Mouse (Mus musculus): ENCODE measurements around the gene Mlip. TPM values are rescaled to one million over a fixed set of nuclear protein-coding genes. Genes with fewer than 3 reads are reported as not detected.

Mlip gene
- polyA plus RNA-seq, 1 experiment from 2014 or later, result 0.50 TPM

- Histone ChIP-seq H3K9me3 (replicated peaks) (no peaks in the 10 kb centered on the region), H3K36me3 (replicated peaks) (no peaks in the 10 kb centered on the region), H3K4me1 (replicated peaks) (no peaks in the 10 kb centered on the region), H3K27ac (replicated peaks) (no peak overlapping the region), H3K9ac (no peak overlapping the region), H3K4me2 (no peak overlapping the region), H3K4me3 (replicated peaks) (no peak overlapping the region), H3K27me3 (no peaks in the 10 kb centered on the region)
- 39% methylated on average over 7 of the region's 7 CpGs for WGBS (ENCODE audit: insufficient replicate concordance)
- no peak for ATAC-seq (ENCODE audit: insufficient read depth)
These were observed 5.1 kb downstream of the Mlip start for GRCm38 (mm10) chr9:77347704-77348103.

- Histone ChIP-seq H3K4me2 (no peak overlapping the region), H3K4me3 (replicated peaks) (no peak overlapping the region)
- WGBS (ENCODE audit: insufficient replicate concordance), result 64% methylated on average over 7 of the region's 7 CpGs
These were observed 8.5 kb downstream of the Mlip start for GRCm38 (mm10) chr9:77344318-77344717.

GRCm38 (mm10) chr9:77340159-77340862 lies 12.5 kb downstream of the Mlip start:
- H3K27ac ChIP-seq (replicated peaks), result no peak overlapping the region
- 53% methylated on average over 18 of the region's 18 CpGs for WGBS (ENCODE audit: insufficient replicate concordance)
- H3K4me2 ChIP-seq, result no peak overlapping the region
- no peak overlapping the region for H3K9ac ChIP-seq
- no peak for ATAC-seq (ENCODE audit: insufficient read depth)
- no peaks in the 10 kb centered on the region for H3K36me3 ChIP-seq (replicated peaks)
- H3K9me3 ChIP-seq (replicated peaks), result no peaks in the 10 kb centered on the region
- H3K27me3 ChIP-seq, result no peaks in the 10 kb centered on the region
- H3K4me3 ChIP-seq (replicated peaks), result no peak overlapping the region
- no peaks in the 10 kb centered on the region for H3K4me1 ChIP-seq (replicated peaks)

More at GRCm38 (mm10) chr9:77344318-77344717, 8.5 kb downstream of the Mlip start:
- Histone ChIP-seq H3K9me3 (replicated peaks) (no peaks in the 10 kb centered on the region), H3K27ac (replicated peaks) (no peak overlapping the region), H3K27me3 (no peaks in the 10 kb centered on the region), H3K4me1 (replicated peaks) (no peaks in the 10 kb centered on the region), H3K9ac (no peak overlapping the region), H3K36me3 (replicated peaks) (no peaks in the 10 kb centered on the region)
- no peak for ATAC-seq (ENCODE audit: insufficient read depth)

- Histone ChIP-seq H3K27ac (replicated peaks) (no peak overlapping the region), H3K36me3 (replicated peaks) (no peaks in the 10 kb centered on the region), H3K27me3 (no peaks in the 10 kb centered on the region), H3K4me1 (replicated peaks) (no peaks in the 10 kb centered on the region), H3K9ac (no peak overlapping the region), H3K4me2 (no peak overlapping the region), H3K4me3 (replicated peaks) (no peak overlapping the region), H3K9me3 (replicated peaks) (no peaks in the 10 kb centered on the region)
- ATAC-seq (ENCODE audit: insufficient read depth), result no peak
- 64% methylated on average over 7 of the region's 7 CpGs for WGBS (ENCODE audit: insufficient replicate concordance)
These were observed 13.1 kb downstream of the Mlip start for GRCm38 (mm10) chr9:77339571-77340148.

- 52% methylated on average over 3 of the region's 3 CpGs for WGBS (ENCODE audit: insufficient replicate concordance)
- Histone ChIP-seq H3K27ac (replicated peaks) (no peak overlapping the region), H3K27me3 (no peaks in the 10 kb centered on the region), H3K4me2 (no peak overlapping the region), H3K4me3 (replicated peaks) (no peak overlapping the region), H3K4me1 (replicated peaks) (no peaks in the 10 kb centered on the region), H3K9me3 (replicated peaks) (no peaks in the 10 kb centered on the region), H3K9ac (no peak overlapping the region), H3K36me3 (replicated peaks) (no peaks in the 10 kb centered on the region)
- ATAC-seq (ENCODE audit: insufficient read depth), result no peak
These were observed 17.4 kb downstream of the Mlip start for GRCm38 (mm10) chr9:77335370-77335769.

- Histone ChIP-seq H3K27me3 (no peaks in the 10 kb centered on the region), H3K4me2 (no peak overlapping the region), H3K27ac (replicated peaks) (no peak overlapping the region), H3K4me3 (replicated peaks) (no peak overlapping the region), H3K9ac (no peak overlapping the region), H3K36me3 (replicated peaks) (no peaks in the 10 kb centered on the region), H3K9me3 (replicated peaks) (no peaks in the 10 kb centered on the region), H3K4me1 (replicated peaks) (no peaks in the 10 kb centered on the region)
- whole genome bisulfite sequencing (ENCODE audit: insufficient replicate concordance), result 63% methylated on average over 3 of the region's 3 CpGs
- ATAC-seq (ENCODE audit: insufficient read depth), result no peak
These were observed 34.4 kb downstream of the Mlip start for GRCm38 (mm10) chr9:77318346-77318745.

- no peak overlapping the region for H3K4me3 ChIP-seq (replicated peaks)
- H3K9ac ChIP-seq, result no peak overlapping the region
- ATAC-seq (ENCODE audit: insufficient read depth), result no peak
- H3K27me3 ChIP-seq, result no peaks in the 10 kb centered on the region
- H3K4me1 ChIP-seq (replicated peaks), result no peaks in the 10 kb centered on the region
- no peak overlapping the region for H3K27ac ChIP-seq (replicated peaks)
- no peaks in the 10 kb centered on the region for H3K36me3 ChIP-seq (replicated peaks)
- no peaks in the 10 kb centered on the region for H3K9me3 ChIP-seq (replicated peaks)
- no peak overlapping the region for H3K4me2 ChIP-seq
- 66% methylated on average over 6 of the region's 6 CpGs for WGBS (ENCODE audit: insufficient replicate concordance)
These were observed 42.2 kb downstream of the Mlip start for GRCm38 (mm10) chr9:77310548-77310947.

GRCm38 (mm10) chr9:77305417-77305816 lies 47.4 kb downstream of the Mlip start:
- no peak overlapping the region for H3K9ac ChIP-seq
- H3K4me2 ChIP-seq, result no peak overlapping the region
- ATAC-seq (ENCODE audit: insufficient read depth), result no peak
- H3K36me3 ChIP-seq (replicated peaks), result no peaks in the 10 kb centered on the region
- WGBS (ENCODE audit: insufficient replicate concordance), result 55% methylated on average over 2 of the region's 2 CpGs
- H3K4me1 ChIP-seq (replicated peaks), result no peaks in the 10 kb centered on the region
- no peaks in the 10 kb centered on the region for H3K27me3 ChIP-seq
- no peaks in the 10 kb centered on the region for H3K9me3 ChIP-seq (replicated peaks)
- no peak overlapping the region for H3K4me3 ChIP-seq (replicated peaks)
- no peak overlapping the region for H3K27ac ChIP-seq (replicated peaks)

- H3K9me3 ChIP-seq (replicated peaks), result no peaks in the 10 kb centered on the region
- no peak for ATAC-seq (ENCODE audit: insufficient read depth)
- no peak overlapping the region for H3K9ac ChIP-seq
- no peaks in the 10 kb centered on the region for H3K27me3 ChIP-seq
- 57% methylated on average over 8 of the region's 8 CpGs for WGBS (ENCODE audit: insufficient replicate concordance)
- no peak overlapping the region for H3K4me3 ChIP-seq (replicated peaks)
- no peaks in the 10 kb centered on the region for H3K4me1 ChIP-seq (replicated peaks)
- no peaks in the 10 kb centered on the region for H3K36me3 ChIP-seq (replicated peaks)
- no peak overlapping the region for H3K4me2 ChIP-seq
- no peak overlapping the region for H3K27ac ChIP-seq (replicated peaks)
These were observed 50.4 kb downstream of the Mlip start for GRCm38 (mm10) chr9:77302340-77302739.

GRCm38 (mm10) chr9:77287958-77288357 lies 64.8 kb downstream of the Mlip start:
- H3K4me3 ChIP-seq (replicated peaks), result no peak overlapping the region
- WGBS (ENCODE audit: insufficient replicate concordance), result 72% methylated on average over 5 of the region's 5 CpGs
- no peak for ATAC-seq (ENCODE audit: insufficient read depth)
- no peak overlapping the region for H3K9ac ChIP-seq
- no peaks in the 10 kb centered on the region for H3K36me3 ChIP-seq (replicated peaks)
- H3K27ac ChIP-seq (replicated peaks), result no peak overlapping the region
- H3K4me1 ChIP-seq (replicated peaks), result no peaks in the 10 kb centered on the region
- H3K9me3 ChIP-seq (replicated peaks), result no peaks in the 10 kb centered on the region
- no peak overlapping the region for H3K4me2 ChIP-seq
- H3K27me3 ChIP-seq, result no peaks in the 10 kb centered on the region

GRCm38 (mm10) chr9:77279371-77279770 lies 73.4 kb downstream of the Mlip start:
- no peaks in the 10 kb centered on the region for H3K9me3 ChIP-seq (replicated peaks)
- H3K36me3 ChIP-seq (replicated peaks), result no peaks in the 10 kb centered on the region
- no peak for ATAC-seq (ENCODE audit: insufficient read depth)
- 43% methylated on average over 5 of the region's 5 CpGs for WGBS (ENCODE audit: insufficient replicate concordance)
- H3K27ac ChIP-seq (replicated peaks), result no peak overlapping the region
- H3K9ac ChIP-seq, result no peak overlapping the region
- no peaks in the 10 kb centered on the region for H3K4me1 ChIP-seq (replicated peaks)
- H3K27me3 ChIP-seq, result no peaks in the 10 kb centered on the region
- no peak overlapping the region for H3K4me3 ChIP-seq (replicated peaks)
- H3K4me2 ChIP-seq, result no peak overlapping the region

GRCm38 (mm10) chr9:77278055-77278454 lies 74.7 kb downstream of the Mlip start:
- no peaks in the 10 kb centered on the region for H3K27me3 ChIP-seq
- ATAC-seq (ENCODE audit: insufficient read depth), result no peak

More at GRCm38 (mm10) chr9:77278055-77278454, 74.7 kb downstream of the Mlip start:
- Histone ChIP-seq H3K9ac (no peak overlapping the region), H3K36me3 (replicated peaks) (no peaks in the 10 kb centered on the region), H3K27ac (replicated peaks) (no peak overlapping the region), H3K4me3 (replicated peaks) (no peak overlapping the region), H3K4me2 (no peak overlapping the region), H3K4me1 (replicated peaks) (no peaks in the 10 kb centered on the region), H3K9me3 (replicated peaks) (no peaks in the 10 kb centered on the region)
- WGBS (ENCODE audit: insufficient replicate concordance), result 54% methylated on average over 3 of the region's 3 CpGs

All from liver, embryonic 15.5 days (tissue).